Mouse (Mus musculus) lung, postnatal 25 days (tissue): Measurements from ENCODE around the gene Gm12355.
A peak's percentile ranks its signal among the peaks of the same experiment; 100 is the strongest.

Source experiments
- DNase-seq: peaks from one replicate; pipeline ENCODE4 v3.0.0; 2022; ENCODE audit warnings: low spot score

The Gm12355 gene

DNA sequence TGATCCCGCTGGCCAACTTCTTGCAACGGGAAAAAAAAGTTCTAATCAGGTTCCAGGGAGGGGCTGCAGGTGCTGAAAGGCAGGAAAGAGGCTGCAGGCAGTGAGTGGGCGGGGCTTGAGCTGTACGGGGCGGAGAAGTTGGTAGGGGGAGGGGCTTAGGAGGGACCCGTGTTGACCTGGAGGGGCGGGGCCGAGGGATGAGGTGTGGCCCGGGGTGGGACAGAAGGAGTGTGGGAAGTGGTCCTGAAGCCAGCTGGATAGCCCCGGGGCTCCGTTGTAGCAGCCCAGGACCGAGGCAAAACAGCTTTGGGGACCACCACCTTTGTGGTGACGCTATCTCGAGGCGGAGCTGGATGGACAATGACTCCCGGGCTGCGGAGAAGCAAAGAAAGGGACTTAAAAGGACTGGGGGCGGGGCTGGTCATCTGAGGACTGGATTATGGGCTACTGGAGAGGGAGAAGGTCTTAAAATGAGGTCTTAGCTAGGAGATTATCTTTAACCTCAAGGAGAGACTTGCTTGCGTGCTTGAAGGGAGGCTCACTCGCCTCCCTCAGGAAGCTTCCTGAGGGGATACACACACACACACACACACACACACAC is 23.3 kb downstream of the Gm12355 start:
- no peak for DNase-seq

DNA sequence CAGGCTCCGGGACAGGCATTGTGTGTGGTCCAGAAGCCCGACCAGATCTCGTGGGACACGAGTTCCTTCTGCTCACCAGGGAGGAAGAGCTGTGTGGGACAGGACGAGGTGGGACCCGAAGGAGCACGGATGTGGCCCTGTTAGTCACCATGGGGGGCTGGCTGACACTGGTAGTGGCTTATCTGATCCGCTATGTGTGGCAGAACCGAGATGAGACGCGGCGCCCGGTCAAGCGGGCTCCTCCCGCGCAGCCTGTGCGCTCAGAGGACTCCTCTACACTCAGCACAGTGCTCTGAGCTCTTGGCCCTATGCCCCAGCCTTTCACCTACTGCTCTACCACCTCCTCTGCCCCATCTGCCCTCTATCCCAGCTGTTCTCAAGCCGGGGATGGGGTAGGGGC is 26.2 kb downstream of the Gm12355 start:
- no peak for DNase-seq

DNA sequence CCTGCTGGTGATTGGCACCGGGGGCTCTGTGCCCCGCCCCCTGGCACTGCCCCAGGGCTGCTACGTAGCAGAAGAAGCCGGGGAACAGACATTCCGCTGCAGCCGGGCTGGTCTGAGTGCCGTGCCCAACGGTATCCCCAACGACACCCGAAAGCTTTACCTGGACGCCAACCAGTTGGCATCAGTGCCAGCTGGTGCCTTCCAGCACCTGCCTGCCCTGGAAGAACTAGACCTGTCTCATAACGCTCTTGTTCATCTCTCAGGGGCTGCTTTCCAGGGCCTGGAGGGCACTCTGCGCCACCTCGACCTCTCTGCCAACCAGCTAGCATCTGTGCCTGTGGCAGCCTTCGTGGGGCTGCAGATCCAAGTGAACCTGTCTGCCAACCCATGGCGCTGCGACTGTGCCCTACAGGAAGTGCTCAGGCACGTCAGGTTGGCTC is 26.6 kb downstream of the Gm12355 start:
- DNase-seq, result no peak

DNA sequence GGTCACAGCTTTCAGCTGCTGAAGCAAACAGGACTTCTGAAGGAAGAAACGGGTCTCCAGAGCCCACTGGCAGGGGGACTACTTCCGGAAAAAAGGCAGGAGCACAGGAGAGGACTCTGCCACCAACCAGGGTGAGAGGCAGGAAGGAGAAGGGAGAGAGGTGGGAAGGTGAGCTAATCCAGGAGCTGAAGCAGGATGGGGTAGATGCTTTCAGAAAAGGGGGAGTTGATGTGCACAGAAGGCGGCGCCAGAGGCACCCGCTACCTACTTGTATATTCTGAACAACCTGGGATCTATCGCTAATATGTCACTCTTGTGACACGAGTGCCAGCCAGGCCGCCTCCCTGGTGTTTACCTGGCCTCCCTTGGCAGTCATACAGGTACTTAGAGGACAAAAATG is 27.5 kb downstream of the Gm12355 start, which contains the start of gene Lrrc3c:
Lrrc3c (plus strand) TSS at position 301 of the 400 bp plus-strand sequence.
- DNase-seq, result no peak

DNA sequence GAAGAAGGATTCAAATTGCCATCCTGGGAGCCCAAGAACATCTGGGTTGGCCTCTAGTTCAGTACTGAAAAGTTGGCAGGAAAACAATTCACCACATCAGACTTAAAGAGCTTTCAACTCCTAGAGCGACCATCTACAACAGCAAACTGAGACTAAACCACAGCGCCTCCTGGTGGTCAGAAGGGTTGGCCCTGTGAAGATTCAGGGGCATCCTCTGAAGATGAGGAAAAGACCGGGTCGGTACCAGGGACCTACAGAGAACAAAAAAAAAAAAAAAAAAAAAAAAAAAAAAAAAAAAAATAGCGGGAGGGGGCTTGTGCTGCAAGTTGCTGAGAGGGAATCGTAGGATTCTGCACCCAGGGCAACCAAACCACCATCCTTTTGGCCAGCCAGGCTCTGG is 28.1 kb downstream of the Gm12355 start:
- DNase-seq, result peak; percentile 62

DNA sequence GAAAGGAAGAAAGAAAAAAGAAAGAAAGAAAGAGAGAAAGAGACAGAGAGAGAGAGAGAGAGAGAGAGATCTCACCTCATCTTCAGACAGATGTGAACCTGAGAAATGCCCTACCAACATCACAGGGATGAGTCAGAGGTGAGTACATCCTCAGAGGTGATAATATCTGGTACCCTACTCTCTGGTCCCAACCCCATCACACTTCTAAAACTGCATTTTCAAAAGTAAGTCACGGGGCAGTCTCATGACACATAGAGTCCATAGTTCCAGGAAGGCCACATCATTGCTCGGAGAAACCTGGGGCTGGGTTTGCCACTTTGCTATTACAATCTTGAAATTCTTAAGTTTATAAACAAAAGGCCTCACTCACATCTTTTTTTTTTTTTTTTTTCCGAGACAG is 29.5 kb downstream of the Gm12355 start:
- no peak for DNase-seq

DNA sequence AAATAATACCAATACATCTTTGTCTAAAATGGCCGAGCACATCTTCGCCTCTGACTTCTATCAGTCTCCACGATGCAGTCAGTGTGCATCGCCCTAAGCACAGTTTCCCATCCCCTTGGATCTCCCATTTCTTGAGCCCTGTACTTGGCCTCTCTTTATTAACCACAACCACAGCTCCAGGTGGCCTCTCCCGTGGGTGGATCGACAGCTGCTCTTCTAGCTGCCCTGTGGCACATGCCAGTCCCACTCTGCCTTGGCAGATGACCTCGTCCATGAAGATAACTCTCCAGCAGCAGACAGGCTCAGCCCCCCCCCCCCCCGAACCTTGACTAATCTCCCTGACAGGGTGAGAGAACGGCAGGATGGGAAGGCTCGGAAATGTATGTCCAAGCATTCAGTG is 30.0 kb downstream of the Gm12355 start:
- DNase-seq, result no peak

DNA sequence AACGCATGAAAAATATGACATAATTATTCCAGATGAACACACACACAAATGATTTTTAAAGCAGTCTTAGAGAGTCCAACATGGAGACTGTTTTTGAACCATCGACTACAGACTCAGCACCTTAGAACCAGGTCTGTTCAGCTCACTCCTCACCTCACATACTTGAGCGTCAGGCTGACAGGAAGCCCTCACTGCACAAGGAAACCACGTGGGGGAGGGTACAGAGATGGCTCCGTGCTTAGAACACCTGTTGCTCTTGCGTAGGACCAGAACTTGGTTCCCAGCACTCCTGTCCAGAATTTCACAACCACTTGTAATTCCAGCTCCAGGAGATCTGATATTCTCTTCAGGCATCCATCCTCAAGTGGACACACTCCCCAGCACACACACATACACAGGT is 30.4 kb downstream of the Gm12355 start:
- DNase-seq, result no peak

DNA sequence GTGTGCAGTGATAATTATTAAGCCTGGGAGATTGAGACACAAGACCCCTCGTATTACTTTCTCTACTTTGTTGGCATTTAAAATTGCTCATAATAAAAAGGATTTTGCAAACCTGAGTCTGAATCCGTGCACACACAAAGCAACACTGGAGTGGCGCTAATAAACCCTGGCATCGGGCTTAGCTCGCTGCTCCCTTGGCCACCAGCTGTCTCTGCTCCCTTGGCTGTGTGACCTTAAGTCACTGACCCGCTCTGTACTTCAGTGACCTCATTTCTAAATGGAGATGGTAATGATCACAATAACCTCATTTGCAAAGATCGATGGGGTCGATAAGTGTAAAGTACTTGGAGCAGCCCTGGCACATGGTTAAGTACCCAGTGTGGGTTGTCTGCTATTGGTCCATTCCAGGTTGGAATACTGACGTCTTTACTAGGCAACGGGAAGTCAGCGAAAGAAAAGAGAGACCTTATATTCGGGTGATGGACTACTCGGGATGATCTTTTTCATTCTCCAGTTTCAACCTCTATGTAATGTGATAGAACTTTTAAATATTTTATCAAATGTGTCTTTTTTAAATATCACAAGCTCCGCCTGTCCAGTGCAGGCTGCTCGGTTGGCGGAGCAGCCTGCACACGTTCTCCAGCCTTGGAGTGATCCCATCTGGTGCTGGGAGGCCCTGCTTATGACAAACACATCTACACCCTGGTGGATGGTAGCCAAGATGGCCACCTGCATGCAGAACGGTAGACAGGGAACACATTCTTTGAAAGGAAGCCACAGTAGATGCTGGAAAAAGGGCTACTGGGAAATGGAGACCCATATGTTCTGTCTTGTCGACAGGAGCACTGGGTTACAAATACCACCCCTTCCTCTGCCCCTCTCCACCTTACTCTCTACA is 34.7 kb downstream of the Gm12355 start:
- DNase-seq, result no peak

DNA sequence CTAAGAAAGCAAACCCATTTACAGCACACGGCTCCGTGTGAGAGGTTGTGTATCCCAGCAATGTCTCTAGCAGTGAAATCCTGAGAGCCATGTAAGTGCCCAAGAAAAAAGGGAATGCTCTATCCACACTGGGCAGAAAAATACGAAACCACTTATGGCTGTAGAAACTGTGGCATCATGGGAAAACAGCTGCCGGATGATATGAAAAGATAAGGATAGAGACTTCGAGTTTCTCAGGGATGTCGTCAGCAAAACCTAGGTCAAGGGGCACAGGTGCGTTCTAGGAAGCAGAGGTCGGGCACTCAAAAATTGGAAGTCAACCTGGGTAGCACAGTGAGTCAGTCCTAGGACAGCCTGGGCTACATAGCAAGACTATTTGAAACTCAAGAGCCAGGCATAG is 36.2 kb downstream of the Gm12355 start:
- DNase-seq, result no peak

DNA sequence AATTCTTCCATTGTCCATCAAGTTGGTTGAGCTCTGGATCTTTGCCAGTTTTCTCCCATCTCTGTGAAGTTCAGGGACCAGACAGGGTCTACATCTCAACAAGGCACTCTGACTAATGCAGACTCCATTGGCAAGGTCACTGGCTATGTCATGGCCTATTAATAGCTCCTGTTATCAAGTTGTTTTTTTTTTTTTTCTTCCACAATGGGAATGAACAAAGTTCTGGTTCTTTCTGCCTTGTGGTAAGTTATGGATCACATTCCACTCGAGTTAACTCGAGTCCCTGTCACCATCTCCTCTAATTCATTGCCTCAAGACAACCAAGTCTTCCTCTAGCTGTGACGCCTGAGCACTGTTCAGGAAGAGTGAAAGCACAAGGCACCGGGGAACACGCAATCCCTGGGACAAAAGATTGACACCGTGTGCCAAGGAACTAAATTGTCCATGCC is 36.6 kb downstream of the Gm12355 start:
- no peak for DNase-seq

DNA sequence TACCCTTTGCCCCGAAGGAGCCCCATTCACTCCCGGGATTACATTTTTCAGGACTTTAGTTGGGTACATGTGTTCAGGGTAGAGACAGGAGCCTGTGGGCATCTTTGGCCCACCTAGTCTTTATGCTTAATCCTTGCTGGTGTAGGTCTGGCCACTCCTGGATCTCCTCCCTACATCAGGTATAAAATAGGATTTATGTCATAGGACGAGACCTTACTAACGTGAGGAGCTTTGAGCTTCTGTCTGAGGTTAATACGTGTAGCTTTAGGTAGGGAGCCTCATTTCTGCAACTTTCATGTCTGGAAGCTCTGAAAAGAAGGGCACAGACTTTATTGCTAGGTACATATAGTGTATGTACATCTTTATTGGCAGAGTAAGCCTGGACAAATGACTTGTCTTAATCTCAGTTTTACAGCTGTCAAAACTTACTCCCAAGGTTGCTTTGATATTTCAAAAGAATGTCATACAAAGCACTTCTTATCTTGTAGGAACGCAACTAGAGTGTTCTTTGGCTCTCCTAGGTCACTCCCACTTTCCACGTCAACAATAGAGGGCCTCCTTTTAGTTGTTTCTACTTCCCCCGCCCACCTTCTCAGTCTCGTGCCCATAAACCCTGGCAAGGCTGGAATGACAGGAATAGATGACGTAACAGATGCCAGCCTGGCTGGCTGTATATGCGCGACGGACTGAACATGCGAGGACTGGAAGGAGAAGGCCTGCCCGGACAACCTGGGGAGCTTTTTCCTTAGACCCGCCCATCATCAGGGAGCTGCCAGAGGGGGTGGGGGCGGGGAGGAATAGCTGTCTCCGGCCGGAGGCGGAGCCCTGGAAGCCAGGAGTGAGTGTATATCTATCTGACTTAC is 37.5 kb downstream of the Gm12355 start:
- peak; percentile 95 for DNase-seq

DNA sequence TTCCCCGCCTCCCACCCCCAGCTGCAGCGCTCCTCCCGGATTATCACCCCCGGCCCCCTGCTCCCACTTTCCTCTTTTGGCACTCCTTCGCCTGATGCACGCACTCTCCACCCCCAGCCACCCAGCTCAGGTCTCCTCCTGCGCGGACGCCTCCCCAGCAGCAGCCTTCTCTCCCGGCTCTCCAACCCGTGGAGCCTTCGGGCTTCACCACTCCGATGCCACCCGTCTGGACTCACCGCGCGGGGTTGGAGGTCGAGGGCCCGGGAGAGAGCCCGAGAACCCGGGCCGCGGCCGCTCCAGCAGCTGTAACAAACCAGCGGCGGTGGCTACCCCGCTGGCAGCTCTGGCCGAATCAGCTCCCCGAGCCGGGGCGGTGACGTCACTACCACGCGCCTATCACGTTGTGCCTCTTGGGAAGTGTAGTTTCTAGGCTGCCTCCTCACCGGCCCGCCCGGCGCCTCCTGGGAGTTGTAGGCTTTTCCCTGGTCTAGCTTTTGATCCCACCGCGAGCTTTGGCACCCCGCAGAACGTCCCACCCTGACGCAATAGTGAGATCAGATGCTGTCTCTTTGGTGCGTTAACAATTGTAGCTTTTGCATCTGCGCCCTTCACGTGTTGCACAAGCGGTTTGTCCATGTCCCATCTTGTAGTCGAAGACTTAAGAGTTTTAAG is 38.4 kb downstream of the Gm12355 start, which contains the start of gene Ormdl3:
Ormdl3 (minus strand) TSS at position 477 of the 672 bp plus-strand sequence.
- peak; percentile 99 for DNase-seq

DNA sequence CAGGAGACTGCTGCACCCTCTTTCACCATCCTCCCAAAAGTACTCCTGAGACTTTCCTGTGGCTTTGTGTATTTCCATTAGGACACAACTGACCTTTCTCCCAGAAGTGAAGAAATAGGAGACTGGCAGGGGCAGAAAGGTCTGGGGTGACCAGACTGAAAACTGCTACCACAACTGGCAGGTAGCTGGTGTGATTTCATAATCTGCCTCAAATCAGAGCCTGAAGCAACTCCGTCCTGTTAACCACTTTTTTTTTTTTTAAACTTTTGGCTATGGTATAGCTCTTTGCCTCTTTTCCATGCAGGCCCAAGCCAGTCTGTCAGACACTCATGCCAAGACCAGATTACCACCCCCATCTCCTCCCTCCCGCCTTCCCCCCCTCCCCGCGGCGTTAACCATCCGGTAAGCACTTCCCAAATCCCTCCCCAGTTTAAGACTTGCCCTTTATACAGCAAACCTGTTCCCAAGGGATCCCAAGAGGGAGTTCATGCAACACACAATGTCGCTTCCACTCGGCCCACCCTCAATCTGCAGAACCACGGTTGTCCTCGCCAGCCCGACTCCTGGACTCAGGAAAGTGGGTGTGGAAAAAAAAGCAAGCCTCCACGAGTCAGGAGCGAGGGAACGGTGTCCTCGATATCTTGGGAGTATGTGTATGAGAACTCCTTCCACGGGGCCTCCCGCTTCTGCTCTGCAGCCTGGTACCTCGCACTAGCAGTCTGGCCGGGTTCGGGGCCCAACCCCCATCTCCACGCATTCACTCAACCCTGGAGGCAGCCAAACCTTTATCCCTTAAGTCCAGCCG is 39.2 kb downstream of the Gm12355 start:
- DNase-seq, result no peak

DNA sequence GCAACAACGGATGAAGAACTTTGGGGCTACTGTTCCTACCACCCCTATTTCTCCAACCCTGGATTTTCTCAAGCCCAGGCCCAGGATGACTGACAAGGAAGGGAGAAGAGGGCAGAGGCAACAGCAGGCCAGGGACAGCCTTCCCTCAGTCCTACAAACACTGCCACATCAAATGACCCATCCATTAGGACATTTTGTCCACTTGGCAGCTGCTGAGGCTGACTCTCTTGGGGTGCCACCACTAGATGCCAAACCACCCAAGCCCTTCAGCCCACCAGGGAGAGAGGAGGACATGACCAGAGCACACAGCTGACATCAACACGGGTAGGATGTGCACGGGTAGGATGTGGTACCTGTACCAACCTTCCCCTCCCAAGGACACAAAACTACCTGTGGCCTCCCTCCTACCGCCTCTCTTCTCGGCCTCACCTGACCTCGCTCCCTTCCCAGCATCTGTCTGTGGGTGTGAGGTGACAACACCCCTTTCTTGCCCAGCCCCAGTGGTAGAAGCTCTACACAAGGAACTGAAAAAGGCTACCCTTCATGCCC is 40.8 kb downstream of the Gm12355 start:
- no peak for DNase-seq

DNA sequence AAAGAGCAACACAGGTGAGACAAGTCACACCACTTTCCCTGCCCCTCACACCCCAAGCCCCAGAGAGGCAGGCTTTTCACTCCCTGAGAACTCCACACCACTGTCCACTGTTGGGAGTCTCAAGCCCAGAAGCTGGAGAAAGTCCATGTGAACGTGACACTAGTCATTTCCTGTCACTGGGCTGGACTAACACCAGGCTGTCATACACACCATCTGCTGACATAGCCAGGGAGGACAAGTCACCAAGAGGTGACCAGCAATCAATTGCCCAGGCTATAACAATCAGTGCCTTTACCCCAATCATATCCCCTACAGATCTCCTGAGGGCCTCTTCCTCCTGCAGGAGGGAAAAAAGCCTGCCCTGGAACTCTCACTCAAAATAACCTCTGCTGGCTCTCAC is 41.3 kb downstream of the Gm12355 start:
- no peak for DNase-seq

DNA sequence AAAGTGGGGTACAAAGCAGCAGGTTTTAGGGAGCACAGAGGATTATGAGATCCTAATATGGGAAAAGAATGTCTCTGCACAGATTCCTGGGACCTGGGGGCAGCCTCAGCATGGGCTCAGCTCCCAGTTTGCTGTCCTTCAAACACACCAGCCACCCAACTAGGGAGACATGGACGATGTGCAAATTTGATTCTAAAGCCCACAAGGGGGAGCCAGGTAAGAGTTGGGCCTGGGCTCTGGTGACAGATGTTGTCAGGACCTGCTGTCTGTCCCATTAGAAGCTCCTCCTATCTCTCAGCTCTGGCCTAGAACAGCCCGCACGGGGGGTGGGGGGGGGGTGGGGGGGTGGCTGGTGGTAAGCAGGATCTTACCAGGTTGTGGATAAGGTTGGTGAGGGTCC is 41.9 kb downstream of the Gm12355 start:
- DNase-seq, result no peak

DNA sequence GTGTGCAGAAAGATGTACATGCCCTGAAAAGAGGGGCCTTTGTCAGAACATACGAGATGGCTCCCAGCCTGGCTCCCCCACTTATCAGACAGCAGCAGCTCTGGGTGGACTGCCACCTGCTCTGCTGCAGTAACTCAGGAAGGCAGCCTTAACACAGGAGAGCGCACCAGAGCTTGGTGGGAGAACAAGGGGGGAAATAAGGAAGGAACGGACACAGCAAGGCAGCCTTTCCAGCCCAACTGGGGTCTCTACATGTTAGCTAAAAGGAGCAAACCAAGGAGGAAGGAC is 42.3 kb downstream of the Gm12355 start:
- DNase-seq, result no peak

DNA sequence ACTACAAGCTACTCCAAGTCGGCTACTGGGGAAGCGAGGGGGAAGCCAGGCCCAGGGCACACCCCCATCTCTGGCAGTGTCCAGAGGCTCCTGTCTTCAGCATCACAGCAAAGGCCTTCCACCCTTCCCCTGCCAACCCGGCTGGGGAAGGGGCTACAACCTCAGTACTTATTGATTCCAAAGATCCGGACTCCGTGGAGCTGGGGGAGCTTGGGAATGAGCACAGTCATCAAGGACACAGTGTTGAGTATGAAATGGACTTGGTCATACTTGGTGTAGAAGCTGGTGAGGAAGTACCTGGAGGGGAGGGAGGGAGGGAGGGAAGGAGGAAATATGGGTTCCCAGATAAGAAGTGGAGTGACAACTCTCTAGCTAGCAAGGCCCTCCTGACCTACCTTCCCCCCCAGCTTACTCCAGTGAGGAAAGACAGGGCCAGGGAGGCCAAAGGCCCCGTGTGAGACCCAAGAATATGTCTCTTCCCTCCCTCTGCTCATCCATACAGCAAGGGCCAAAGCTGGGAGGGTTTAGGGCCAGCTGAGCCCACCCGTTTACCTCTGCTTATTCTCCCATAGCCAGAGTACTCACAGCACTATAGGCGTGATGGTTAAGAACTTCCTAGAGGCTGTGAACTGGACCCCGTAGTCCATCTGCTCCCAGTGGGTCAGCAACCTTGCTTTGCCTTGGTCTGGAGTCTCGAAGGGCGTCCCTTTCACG is 42.8 kb downstream of the Gm12355 start:
- DNase-seq, result no peak

DNA sequence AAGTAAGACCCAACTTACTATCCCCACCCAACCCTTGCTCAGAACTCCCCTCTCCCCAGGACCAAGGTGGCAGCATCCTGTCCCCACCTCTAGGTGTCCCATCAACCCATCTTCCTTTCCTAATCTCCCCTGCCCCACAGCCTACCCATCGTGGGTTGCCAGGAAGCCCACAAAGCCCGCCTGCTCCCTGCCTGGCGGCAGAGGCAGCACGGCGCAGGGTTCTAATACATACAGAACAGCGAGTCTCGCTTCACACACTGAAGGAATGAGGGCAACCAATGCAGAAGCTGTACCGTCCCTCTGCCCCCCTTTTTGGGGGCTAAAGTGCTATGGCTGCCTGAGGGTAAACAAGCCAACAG is 43.5 kb downstream of the Gm12355 start:
- no peak for DNase-seq
